Mouse (Mus musculus) heart, embryonic 11.5 days (tissue): ENCODE data around the gene Pdzd8. TPM values are rescaled to one million over a fixed set of nuclear protein-coding genes. Genes with fewer than 3 reads are reported as not detected.

Experiments used
- ATAC-seq: fragments of 200-750 bp; cut with Nextera tagmentation; replicated peaks from 2 replicates; pipeline ENCODE4 v1.8.0; 2017; ENCODE audit warnings: moderate library complexity; ENCODE audit not compliant: insufficient number of reproducible peaks, low FRiP score, low TSS enrichment
- H3K27ac ChIP-seq: fragments of 300-500 bp; sonication (generic); 2 replicates; pipeline ENCODE4 v1.5.1; 2014; ENCODE audit warnings: mild to moderate bottlenecking, low read depth, low read length
- H3K27me3 ChIP-seq: fragments of 300-500 bp; sonication (generic); 2 replicates; pipeline ENCODE4 v1.6.1; 2014; ENCODE audit warnings: mild to moderate bottlenecking, low read length, mixed read lengths; ENCODE audit not compliant: control insufficient read depth, insufficient read depth
- H3K36me3 ChIP-seq: fragments of 300-500 bp; sonication (generic); 2 replicates; pipeline ENCODE4 v1.6.1; 2014; ENCODE audit warnings: mild to moderate bottlenecking, low read length, moderate library complexity, mixed read lengths; ENCODE audit not compliant: control insufficient read depth, insufficient read depth
- H3K4me1 ChIP-seq: fragments of 300-500 bp; sonication (generic); 2 replicates; pipeline ENCODE4 v1.6.1; 2014; ENCODE audit warnings: low read length; ENCODE audit not compliant: control insufficient read depth, insufficient read depth
- H3K4me2 ChIP-seq: fragments of 300-500 bp; sonication (generic); 2 replicates; pipeline ENCODE4 v1.6.1; 2014; ENCODE audit warnings: mild to moderate bottlenecking, moderate library complexity
- H3K4me3 ChIP-seq: fragments of 300-500 bp; sonication (generic); 2 replicates; pipeline ENCODE4 v1.5.1; 2014; ENCODE audit warnings: low read depth, low read length
- H3K9ac ChIP-seq: fragments of 300-500 bp; sonication (generic); 2 replicates; pipeline ENCODE4 v1.6.1; 2014; ENCODE audit warnings: mild to moderate bottlenecking, low read depth, low read length, moderate library complexity
- H3K9me3 ChIP-seq: fragments of 300-500 bp; sonication (generic); replicated peaks from 2 replicates; pipeline ENCODE4 v1.6.1; 2016; ENCODE audit warnings: low read length; ENCODE audit not compliant: control insufficient read depth
- WGBS: fragments of 180-500 bp; shearing (Covaris S2); extraction: QIAGEN DNeasy Blood & Tissue Kit; methylation state at CpG from one replicate; pipeline ENCODE4 v1.1.7; 2014; ENCODE audit not compliant: insufficient replicate concordance; 5-methylcytosine and 5-hydroxymethylcytosine counted together
- polyA plus RNA-seq: library from polyadenylated mRNA; unstranded; fragments of >200 nt; fragmentation: Nextera tagmentation; extraction: Ambion mirVana; gene quantifications from 2 replicates; pipeline ENCODE4 v1.2.1, GENCODE M21; 2014

The Pdzd8 gene
- polyA plus RNA-seq, 1 experiment from 2014 or later: 12.1 TPM

- Histone ChIP-seq H3K27me3 (peaks cover 26% of the 10 kb centered on the region), H3K4me2 (no peak overlapping the region), H3K9me3 (no peaks in the 10 kb centered on the region), H3K4me1 (peaks cover 7% of the 10 kb centered on the region), H3K4me3 (no peak overlapping the region), H3K9ac (no peak overlapping the region), H3K36me3 (no peaks in the 10 kb centered on the region), H3K27ac (no peak overlapping the region)
- WGBS: 40% methylated on average over 5 of the region's 5 CpGs
- no peak for ATAC-seq
These were observed 85.9 kb downstream of the Pdzd8 start for GRCm38 (mm10) chr19:59259633-59260032.

GRCm38 (mm10) chr19:59252651-59253050 lies 92.9 kb downstream of the Pdzd8 start:
- no peaks in the 10 kb centered on the region for H3K9me3 ChIP-seq
- H3K4me3 ChIP-seq: no peak overlapping the region
- no peak overlapping the region for H3K4me2 ChIP-seq
- H3K36me3 ChIP-seq: no peaks in the 10 kb centered on the region
- H3K27me3 ChIP-seq: no peaks in the 10 kb centered on the region; the same call in 1 of the 2 replicates
- 79% methylated on average over 2 of the region's 2 CpGs for WGBS
- H3K9ac ChIP-seq: no peak overlapping the region
- H3K27ac ChIP-seq: no peak overlapping the region
- H3K4me1 ChIP-seq: no peaks in the 10 kb centered on the region
- ATAC-seq: no peak

GRCm38 (mm10) chr19:59248553-59249286 lies 96.9 kb downstream of the Pdzd8 start:
- Histone ChIP-seq H3K4me3 (no peak overlapping the region), H3K4me1 (no peaks in the 10 kb centered on the region), H3K27ac (no peak overlapping the region), H3K27me3 (no peaks in the 10 kb centered on the region; the same call in 1 of the 2 replicates), H3K9me3 (no peaks in the 10 kb centered on the region), H3K4me2 (no peak overlapping the region), H3K9ac (no peak overlapping the region), H3K36me3 (no peaks in the 10 kb centered on the region)
- 66% methylated on average over 11 of the region's 11 CpGs for WGBS
- no peak for ATAC-seq

- WGBS: 77% methylated on average over 4 of the region's 4 CpGs
- ATAC-seq: no peak
These were observed 97.4 kb downstream of the Pdzd8 start for GRCm38 (mm10) chr19:59248144-59248543.

More at GRCm38 (mm10) chr19:59248144-59248543, 97.4 kb downstream of the Pdzd8 start:
- Histone ChIP-seq H3K27ac (no peak overlapping the region), H3K4me1 (no peaks in the 10 kb centered on the region), H3K4me3 (no peak overlapping the region), H3K36me3 (no peaks in the 10 kb centered on the region), H3K27me3 (no peaks in the 10 kb centered on the region; the same call in 1 of the 2 replicates), H3K9ac (no peak overlapping the region), H3K9me3 (no peaks in the 10 kb centered on the region), H3K4me2 (no peak overlapping the region)

Other genes starting within 250 kb of the Pdzd8 start
- not detected in 2 replicates for gene Vax1, start 175.7 kb downstream of the Pdzd8 start, polyA plus RNA-seq
- gene Kcnk18, start 126.6 kb downstream of the Pdzd8 start, polyA plus RNA-seq: not detected in 2 replicates
- 9.2 and 10.3 TPM in 2 replicates for gene Slc18a2, start 84.9 kb downstream of the Pdzd8 start, polyA plus RNA-seq
- gene Rps12-ps3, start 23.5 kb downstream of the Pdzd8 start, polyA plus RNA-seq: 24.2 and 35.1 TPM in 2 replicates
- 0.19 and 0.44 TPM in 2 replicates for gene Emx2, start 112.6 kb upstream of the Pdzd8 start, polyA plus RNA-seq